9 mouse cellular contexts compared by ENCODE assay signal in the genomic region with DNA sequence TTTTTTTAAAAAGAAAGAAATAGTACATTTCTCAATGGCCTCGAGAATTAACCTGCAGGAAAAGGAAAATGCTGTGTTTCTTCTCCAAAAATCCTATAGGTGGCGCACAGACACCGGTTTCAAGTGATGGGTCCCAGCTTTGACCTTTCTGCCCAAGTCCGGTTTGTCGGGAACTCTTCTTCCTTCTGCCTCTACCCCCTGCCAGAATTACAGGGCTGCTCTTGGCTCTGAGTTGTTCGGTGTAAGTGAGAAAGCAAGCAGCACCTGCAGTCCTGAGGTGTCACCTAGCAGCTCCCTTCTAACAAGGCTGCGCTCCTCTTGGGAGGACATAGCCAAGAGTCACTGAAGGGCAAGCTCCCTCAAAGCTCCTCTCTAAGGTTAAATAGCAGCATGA.
DNase-seq lines count a peak whose midpoint lies in the region; ATAC-seq lines count a peak whose summit lies in the region.
"Had no signal": no experiment of that assay in that cellular context is flagged by ENCODE, and none has a peak within 500 bp of the region (broad histone marks: within the 10 kb centered on the region; RNA-seq: fewer than 3 reads in every experiment).

No protein-coding gene starts in this region.

- peaks cover 26% of the 10 kb centered on the region for H3K27me3 ChIP-seq in hindbrain, embryonic 10.5 days (ENCODE audit: insufficient read depth, poor library complexity, severe bottlenecking)
- peaks cover 12% of the 10 kb centered on the region for H3K27me3 ChIP-seq in hindbrain, embryonic 12.5 days
- peaks cover 16% of the 10 kb centered on the region for H3K27me3 ChIP-seq in limb, embryonic 10.5 days (ENCODE audit: low read depth, poor library complexity, severe bottlenecking)
- peaks cover 27% of the 10 kb centered on the region for H3K27me3 ChIP-seq in midbrain, embryonic 10.5 days (ENCODE audit: low read depth, poor library complexity, severe bottlenecking)

- no peaks in the 10 kb centered on the region for H3K4me1 ChIP-seq in hindbrain, embryonic 10.5 days (replicated peaks)
- H3K4me1 ChIP-seq in hindbrain, embryonic 12.5 days, result no peaks in the 10 kb centered on the region
- no peaks in the 10 kb centered on the region for H3K4me1 ChIP-seq in limb, embryonic 10.5 days
- no peaks in the 10 kb centered on the region for H3K4me1 ChIP-seq in midbrain, embryonic 10.5 days
- H3K4me1 ChIP-seq: neural tube, embryonic 12.5 days had no signal

- H3K4me3 ChIP-seq in hindbrain, embryonic 10.5 days, result no peak overlapping the region
- no peak overlapping the region for H3K4me3 ChIP-seq in hindbrain, embryonic 12.5 days
- no peak overlapping the region for H3K4me3 ChIP-seq in limb, embryonic 10.5 days
- H3K4me3 ChIP-seq in midbrain, embryonic 10.5 days, result no peak overlapping the region
- H3K4me3 ChIP-seq: neural tube, embryonic 12.5 days had no signal

- H3K9ac ChIP-seq in hindbrain, embryonic 12.5 days, result no peak overlapping the region
- H3K9ac ChIP-seq: neural tube, embryonic 12.5 days had no signal

- ATAC-seq in hindbrain, embryonic 12.5 days (ENCODE audit: low FRiP score), result no peak; the same call in 1 of the 2 replicates
- ATAC-seq in hematopoietic stem cell, adult 5-6 weeks (replicated peaks in 1 of 2; ENCODE audit: insufficient read depth in 1 of 2, low FRiP score in 2 of 2, low TSS enrichment in 1 of 2, low read depth in 1 of 2, poor library complexity in 2 of 2, severe bottlenecking in 2 of 2), result peak; percentile 75 to 81

- no peaks in the 10 kb centered on the region for H3K9me3 ChIP-seq in hindbrain, embryonic 10.5 days
- H3K9me3 ChIP-seq in hindbrain, embryonic 12.5 days (replicated peaks), result no peaks in the 10 kb centered on the region
- no peaks in the 10 kb centered on the region for H3K9me3 ChIP-seq in limb, embryonic 10.5 days (replicated peaks)
- no peaks in the 10 kb centered on the region for H3K9me3 ChIP-seq in midbrain, embryonic 10.5 days (replicated peaks)
- H3K9me3 ChIP-seq: neural tube, embryonic 12.5 days had no signal

- DNase-seq in hindbrain, embryonic 10.5 days (ENCODE audit: low spot score), result peak; percentile 44
- peak; percentile 50 for DNase-seq in adipocyte (ENCODE audit: low spot score)
- peak; percentile 43 for DNase-seq in embryo, embryonic 11.5 days (ENCODE audit: low read depth, low spot score)
- DNase-seq in limb, embryonic 10.5 days (ENCODE audit: low spot score), result peak; percentile 43
- DNase-seq in midbrain, embryonic 10.5 days (ENCODE audit: low spot score), result peak; percentile 42
- peak; percentile 12 for DNase-seq in telencephalon, adult 2 months (ENCODE audit: low read depth, low spot score)

- H3K36me3 ChIP-seq in hindbrain, embryonic 10.5 days, result no peaks in the 10 kb centered on the region
- H3K36me3 ChIP-seq in hindbrain, embryonic 12.5 days, result no peaks in the 10 kb centered on the region
- no peaks in the 10 kb centered on the region for H3K36me3 ChIP-seq in limb, embryonic 10.5 days
- no peaks in the 10 kb centered on the region for H3K36me3 ChIP-seq in midbrain, embryonic 10.5 days
- H3K36me3 ChIP-seq: neural tube, embryonic 12.5 days had no signal

- H3K27ac ChIP-seq in hindbrain, embryonic 10.5 days, result no peak overlapping the region
- no peak overlapping the region for H3K27ac ChIP-seq in hindbrain, embryonic 12.5 days
- H3K27ac ChIP-seq in limb, embryonic 10.5 days, result no peak overlapping the region
- H3K27ac ChIP-seq in midbrain, embryonic 10.5 days (replicated peaks), result no peak overlapping the region
- H3K27ac ChIP-seq: neural tube, embryonic 12.5 days had no signal

- WGBS in hindbrain, embryonic 10.5 days, result 15% methylated on average over 7 of the region's 7 CpGs
- WGBS in hindbrain, embryonic 12.5 days, result 15% methylated on average over 7 of the region's 7 CpGs
- 10% methylated on average over 7 of the region's 7 CpGs for WGBS in limb, embryonic 10.5 days
- 14% methylated on average over 7 of the region's 7 CpGs for WGBS in midbrain, embryonic 10.5 days

- H3K4me2 ChIP-seq in hindbrain, embryonic 12.5 days (replicated peaks), result no peak overlapping the region
- H3K4me2 ChIP-seq: neural tube, embryonic 12.5 days had no signal
